Mouse (Mus musculus) testis, adult 2 months (tissue): ENCODE measurements at regions not wholly inside any gene's neighbourhood (a gene's known extent, or its start where the extent isn't known, plus 50 kb on each side); places are given as distances from the start of the nearest gene placed in this dataset.

Experiments
- CTCF ChIP-seq: fragments of 200-500 bp; IDR thresholded peaks from 2 replicates; pipeline ENCODE4 v1.5.1; 2012; ENCODE audit warnings: low read depth, mild to moderate bottlenecking, inconsistent platforms, low read length, moderate library complexity; ENCODE audit not compliant: control insufficient read depth, insufficient read depth, insufficient replicate concordance
- POLR2A ChIP-seq: fragments of 200-500 bp; IDR thresholded peaks from 2 replicates; pipeline ENCODE4 v1.6.1; 2012; ENCODE audit warnings: low read depth, mild to moderate bottlenecking, inconsistent platforms, low read length, moderate library complexity; ENCODE audit not compliant: control insufficient read depth

- TF ChIP-seq POLR2A (no peak), CTCF (no peak)
Observed at GRCm38 (mm10) chr2:75482484-75482883, 176.6 kb upstream of the Hnrnpa3 start.
